Mouse (Mus musculus) cerebellum, adult 2 months (tissue): ENCODE data around the gene Scaf11. TPM values are rescaled to one million over a fixed set of nuclear protein-coding genes. Genes with fewer than 3 reads are reported as not detected.
A peak's percentile ranks its signal among the peaks of the same experiment; 100 is the strongest.

ENCODE experiments used
- DNase-seq, 2 experiments: peaks; one replicate each; pipeline ENCODE4 v3.0.0; 2021
- H3K27ac ChIP-seq: fragments of 200-500 bp; 2 replicates; pipeline ENCODE4 v1.5.1; 2012; ENCODE audit warnings: low read length, control low read depth, inconsistent platforms; ENCODE audit not compliant: insufficient read depth
- H3K27me3 ChIP-seq: fragments of 200-500 bp; 2 replicates; pipeline ENCODE4 v1.6.1; 2012; ENCODE audit warnings: inconsistent platforms, mild to moderate bottlenecking, low read length, moderate library complexity; ENCODE audit not compliant: control insufficient read depth, insufficient read depth
- H3K4me1 ChIP-seq: fragments of 200-500 bp; 2 replicates; pipeline ENCODE4 v1.6.1; 2011; ENCODE audit warnings: low read length; ENCODE audit not compliant: control insufficient read depth, insufficient read depth
- H3K4me3 ChIP-seq: fragments of 200-500 bp; replicated peaks from 2 replicates; pipeline ENCODE3; 2011; ENCODE audit warnings: mild to moderate bottlenecking, low read depth, low read length, control low read depth; ENCODE audit not compliant: insufficient read depth
- CTCF ChIP-seq: fragments of 200-500 bp; IDR thresholded peaks from 2 replicates; pipeline ENCODE4 v1.5.1; 2011; ENCODE audit warnings: low read depth, mild to moderate bottlenecking, control low read depth, low read length, moderate library complexity, borderline replicate concordance; ENCODE audit not compliant: insufficient read depth
- POLR2A ChIP-seq: fragments of 200-500 bp; IDR thresholded peaks from 2 replicates; pipeline ENCODE4 v1.6.1; 2011; ENCODE audit warnings: low read length, control low read depth, borderline replicate concordance; ENCODE audit not compliant: insufficient read depth
- WGBS: fragments of 180-500 bp; shearing (Covaris S2); methylation state at CpG from one replicate; pipeline ENCODE4 v1.1.7; 2018; 5-methylcytosine and 5-hydroxymethylcytosine counted together
- polyA plus RNA-seq: library from polyadenylated mRNA; depleted of rRNA; stranded (reverse); fragments of >200 nt; gene quantifications from 2 replicates; pipeline ENCODE4 v1.2.3, GENCODE M21; 2012

Gene Scaf11
- polyA plus RNA-seq, 1 experiment: 40.8 TPM

GRCm38 (mm10) chr15:96461541-96462512, 1.2 kb upstream of the Scaf11 start:
- Histone ChIP-seq H3K4me1 (no peaks in the 10 kb centered on the region), H3K27ac (peak overlapping the region; percentile 36), H3K27me3 (no peaks in the 10 kb centered on the region), H3K4me3 (peak overlapping the region; percentile 84)
- 12% methylated on average over 22 of the region's 22 CpGs for WGBS
- no peak for DNase-seq
- TF ChIP-seq POLR2A: no peak
- no peak for TF ChIP-seq CTCF

GRCm38 (mm10) chr15:96460451-96460729, 253 bp downstream of the Scaf11 start:
- peak overlapping the region; percentile 70 for H3K4me3 ChIP-seq
- 2% methylated on average over 48 of the region's 50 CpGs for WGBS

GRCm38 (mm10) chr15:96459741-96460450, 747 bp downstream of the Scaf11 start:
- TF ChIP-seq CTCF: no peak
- no peak for TF ChIP-seq POLR2A
- Histone ChIP-seq H3K4me1 (no peaks in the 10 kb centered on the region), H3K27ac (peak overlapping the region; percentile 70), H3K27me3 (no peaks in the 10 kb centered on the region), H3K4me3 (peak overlapping the region; percentile 70)
- whole genome bisulfite sequencing: under 1% methylated on average over 71 of the region's 71 CpGs
- DNase-seq: peak; percentile 74 to 78

More at GRCm38 (mm10) chr15:96460451-96460729, 253 bp downstream of the Scaf11 start:
- Histone ChIP-seq H3K27ac (peak overlapping the region; percentile 77), H3K4me1 (no peaks in the 10 kb centered on the region), H3K27me3 (no peaks in the 10 kb centered on the region)
- TF ChIP-seq POLR2A: no peak
- TF ChIP-seq CTCF: no peak
- DNase-seq: no peak

- H3K27ac ChIP-seq: no peak overlapping the region
- DNase-seq: no peak
- no peaks in the 10 kb centered on the region for H3K27me3 ChIP-seq
- no peak overlapping the region for H3K4me3 ChIP-seq
- 94% methylated on average over 3 of the region's 3 CpGs for WGBS
- H3K4me1 ChIP-seq: no peaks in the 10 kb centered on the region
- TF ChIP-seq POLR2A: no peak
- TF ChIP-seq CTCF: no peak
Measured at GRCm38 (mm10) chr15:96458273-96458672, 2.4 kb downstream of the Scaf11 start.

- no peaks in the 10 kb centered on the region; the same call in 1 of the 2 replicates for H3K4me1 ChIP-seq
- no peak overlapping the region for H3K4me3 ChIP-seq
- no peak for DNase-seq
- TF ChIP-seq POLR2A (no peak), CTCF (no peak)
- 63% methylated on average over 3 of the region's 3 CpGs for WGBS
- no peak overlapping the region for H3K27ac ChIP-seq
- H3K27me3 ChIP-seq: no peaks in the 10 kb centered on the region
Measured at GRCm38 (mm10) chr15:96457338-96457664, 3.3 kb downstream of the Scaf11 start.

- Histone ChIP-seq H3K4me3 (no peak overlapping the region), H3K27me3 (no peaks in the 10 kb centered on the region), H3K4me1 (no peaks in the 10 kb centered on the region; the same call in 1 of the 2 replicates), H3K27ac (no peak overlapping the region)
- DNase-seq: no peak
- TF ChIP-seq CTCF (no peak), POLR2A (no peak)
- WGBS: 77% methylated on average over 5 of the region's 5 CpGs
Measured at GRCm38 (mm10) chr15:96456651-96457337, 3.8 kb downstream of the Scaf11 start.

- H3K4me3 ChIP-seq: no peak overlapping the region
- no peak for DNase-seq
Measured at GRCm38 (mm10) chr15:96455595-96456214, 4.9 kb downstream of the Scaf11 start.

More at GRCm38 (mm10) chr15:96455595-96456214, 4.9 kb downstream of the Scaf11 start:
- Histone ChIP-seq H3K27me3 (no peaks in the 10 kb centered on the region), H3K27ac (no peak overlapping the region), H3K4me1 (no peaks in the 10 kb centered on the region; the same call in 1 of the 2 replicates)
- 68% methylated on average over 4 of the region's 4 CpGs for WGBS
- no peak for TF ChIP-seq POLR2A
- TF ChIP-seq CTCF: no peak
